ENCODE assay signal across 25 mouse cellular contexts in genomic region chr14:74924031-74924430, GRCm38 (mm10). TPM values are rescaled to one million over a fixed set of nuclear protein-coding genes. Genes with fewer than 3 reads are reported as not detected.
A peak's percentile ranks its signal among the peaks of the same experiment; 100 is the strongest.
DNase-seq lines count a peak whose midpoint lies in the region; ATAC-seq and TF ChIP-seq lines count a peak whose summit lies in the region.
"Had no signal": no experiment of that assay in that cellular context is flagged by ENCODE, and none has a peak within 500 bp of the region (broad histone marks: within the 10 kb centered on the region; RNA-seq: fewer than 3 reads in every experiment).

No protein-coding gene starts in this region.

- no peak for ATAC-seq in kidney, embryonic 15.5 days (replicated peaks; ENCODE audit: low FRiP score)
- ATAC-seq in kidney, embryonic 14.5 days (ENCODE audit: low FRiP score, low TSS enrichment): no peak
- peak; percentile 70 for ATAC-seq in limb, embryonic 14.5 days (ENCODE audit: low FRiP score, low read depth)
- ATAC-seq in frontal cortex, adult (ENCODE audit: low TSS enrichment): no peak
- ATAC-seq: forebrain, embryonic 14.5 days; inflammation-experienced regulatory T-cells, adult 6 months; Patski had no signal

- H3K36me3 ChIP-seq in kidney, embryonic 15.5 days: peaks cover 3% of the 10 kb centered on the region
- H3K36me3 ChIP-seq in kidney, embryonic 14.5 days (ENCODE audit: control insufficient read depth, insufficient read depth, low read length): no peaks in the 10 kb centered on the region
- no peaks in the 10 kb centered on the region for H3K36me3 ChIP-seq in limb, embryonic 14.5 days (ENCODE audit: control insufficient read depth, insufficient read depth, low read length)
- H3K36me3 ChIP-seq: lung, embryonic 15.5 days; midbrain, embryonic 10.5 days had no signal

- WGBS in kidney, embryonic 15.5 days: 51% methylated on average over 2 of the region's 2 CpGs
- 32% methylated on average over 2 of the region's 2 CpGs for WGBS in kidney, embryonic 14.5 days
- 54% methylated on average over 2 of the region's 2 CpGs for WGBS in limb, embryonic 14.5 days

- H3K4me3 ChIP-seq in kidney, embryonic 15.5 days (replicated peaks): no peak overlapping the region
- H3K4me3 ChIP-seq in kidney, embryonic 14.5 days (ENCODE audit: low read length): no peak overlapping the region
- H3K4me3 ChIP-seq in limb, embryonic 14.5 days (replicated peaks; ENCODE audit: low read length): no peak overlapping the region
- H3K4me3 ChIP-seq: heart, adult 2 months; lung, embryonic 15.5 days; midbrain, embryonic 10.5 days; neural tube, embryonic 13.5 days had no signal

- H3K27me3 ChIP-seq in kidney, embryonic 15.5 days: no peaks in the 10 kb centered on the region
- H3K27me3 ChIP-seq in kidney, embryonic 14.5 days (ENCODE audit: control insufficient read depth, insufficient read depth, low read length): no peaks in the 10 kb centered on the region
- no peaks in the 10 kb centered on the region for H3K27me3 ChIP-seq in limb, embryonic 14.5 days (ENCODE audit: control insufficient read depth, insufficient read depth, low read length)
- H3K27me3 ChIP-seq: lung, embryonic 15.5 days; neural tube, embryonic 13.5 days; Patski had no signal

- no peaks in the 10 kb centered on the region for H3K9me3 ChIP-seq in kidney, embryonic 15.5 days (replicated peaks)
- H3K9me3 ChIP-seq in kidney, embryonic 14.5 days (ENCODE audit: control insufficient read depth, low read length): no peaks in the 10 kb centered on the region
- no peaks in the 10 kb centered on the region for H3K9me3 ChIP-seq in limb, embryonic 14.5 days (ENCODE audit: control insufficient read depth, low read length)
- H3K9me3 ChIP-seq: lung, embryonic 15.5 days; midbrain, embryonic 10.5 days; neural tube, embryonic 13.5 days had no signal

- no peak overlapping the region for H3K4me2 ChIP-seq in kidney, embryonic 15.5 days
- no peak overlapping the region for H3K4me2 ChIP-seq in kidney, embryonic 14.5 days (replicated peaks; ENCODE audit: low read depth, low read length)
- H3K4me2 ChIP-seq in limb, embryonic 14.5 days (replicated peaks; ENCODE audit: low read depth, low read length, severe bottlenecking): no peak overlapping the region
- H3K4me2 ChIP-seq: hindbrain, embryonic 14.5 days; lung, embryonic 15.5 days; neural tube, embryonic 13.5 days had no signal

- intact Hi-C loops in gastrocnemius, postnatal 14 days (cut with DNase I; ENCODE audit: low total_unique reads): no loop called here

- TF ChIP-seq POLR2A in limb, embryonic 14.5 days (IDR thresholded peaks at IDR 0.05; ENCODE audit: borderline replicate concordance, extremely low read depth, insufficient read depth, insufficient read length): no peak

- DNase-seq in gastrocnemius, postnatal 14 days: peak; percentile 32
- no peak for DNase-seq in gastrocnemius, adult 8-10 months (ENCODE audit: low spot score in 2 of 2)
- DNase-seq in retina, postnatal 1 day: peak; percentile 26
- DNase-seq in retina, embryonic 14.5 days (ENCODE audit: low spot score): no peak
- DNase-seq in limb, embryonic 14.5 days (ENCODE audit: low spot score): peak; percentile 29
- DNase-seq: adrenal gland, postnatal 36 days; cerebellum, adult 18-20 months; cerebellum, postnatal 14 days; heart, adult 2 months; kidney, postnatal 4 days; liver; right cerebral cortex, postnatal 25 days; spleen, adult 18-20 months; thymus, postnatal 14 days had no signal

- H3K9ac ChIP-seq in kidney, embryonic 15.5 days: no peak overlapping the region
- H3K9ac ChIP-seq in kidney, embryonic 14.5 days (ENCODE audit: low read depth, low read length): no peak overlapping the region
- H3K9ac ChIP-seq in limb, embryonic 14.5 days (ENCODE audit: low read depth, low read length, severe bottlenecking): no peak overlapping the region
- H3K9ac ChIP-seq: hindbrain, embryonic 14.5 days; lung, embryonic 15.5 days; neural tube, embryonic 13.5 days had no signal

- peak overlapping the region; percentile 9; the same call in 1 of the 2 replicates for H3K27ac ChIP-seq in kidney, embryonic 15.5 days
- H3K27ac ChIP-seq in kidney, embryonic 14.5 days (ENCODE audit: low read depth, low read length): no peak overlapping the region
- no peak overlapping the region for H3K27ac ChIP-seq in limb, embryonic 14.5 days (replicated peaks; ENCODE audit: low read depth, low read length)
- H3K27ac ChIP-seq: heart, adult 2 months; hindbrain, embryonic 14.5 days; kidney, postnatal 0 days; lung, embryonic 15.5 days; midbrain, embryonic 10.5 days; neural tube, embryonic 13.5 days had no signal

- peaks cover 59% of the 10 kb centered on the region for H3K4me1 ChIP-seq in kidney, embryonic 15.5 days
- H3K4me1 ChIP-seq in kidney, embryonic 14.5 days (ENCODE audit: control insufficient read depth, insufficient read depth, low read length): peaks cover 44% of the 10 kb centered on the region
- peaks cover 10% of the 10 kb centered on the region for H3K4me1 ChIP-seq in limb, embryonic 14.5 days (ENCODE audit: control insufficient read depth, insufficient read depth, low read length)

RNA-seq across cellular contexts. Expression of gene Lrch1, which starts 23.6 kb away (rescaled TPM):
- 1 to 10 TPM; 5.5 to 6.6 TPM for total RNA-seq in gastrocnemius, postnatal 14 days (2021)
- 1 to 10 TPM; 1.8 to 3.1 (median 2.5) TPM for total RNA-seq in gastrocnemius, adult 8-10 months (2022)
- 20.1 and 20.8 TPM in 2 replicates for polyA plus RNA-seq in kidney, embryonic 15.5 days (2015; fragmentation: Nextera tagmentation; extraction: Ambion mirVana)
- polyA plus RNA-seq in kidney, embryonic 14.5 days (2014; fragmentation: Nextera tagmentation; extraction: Ambion mirVana): 11.1 and 18.6 TPM in 2 replicates
- polyA plus RNA-seq in limb, embryonic 14.5 days (2012; rRNA removed): 13.0 and 13.3 TPM in 2 replicates
- polyA plus RNA-seq in limb, embryonic 14.5 days (2014; fragmentation: Nextera tagmentation; extraction: Ambion mirVana): 15.2 and 17.0 TPM in 2 replicates

Comparison
In these comparisons a context has a peak if more than half of its experiments do, and no peak if none do; other contexts are left out.
1. DNase-seq: peak in gastrocnemius, postnatal 14 days (single experiment), retina, postnatal 1 day (single experiment) and limb, embryonic 14.5 days (single experiment); none in gastrocnemius, adult 8-10 months (0 of 2) and retina, embryonic 14.5 days (single experiment).